Mouse (Mus musculus) thymus, adult 2 months (tissue): Measurements from ENCODE around the gene Abcc6.

Source experiments
- CTCF ChIP-seq: fragments of 200-500 bp; IDR thresholded peaks from 2 replicates; pipeline ENCODE4 v1.5.1; 2012; ENCODE audit warnings: mild to moderate bottlenecking, control low read depth, low read length, moderate library complexity, borderline replicate concordance; ENCODE audit not compliant: control insufficient read depth, poor library complexity, insufficient read depth; ENCODE audit errors: extremely low read depth
- POLR2A ChIP-seq: fragments of 200-500 bp; IDR thresholded peaks from 2 replicates; pipeline ENCODE4 v1.6.1; 2012; ENCODE audit warnings: mild to moderate bottlenecking, low read length, control low read depth, moderate library complexity; ENCODE audit not compliant: control insufficient read depth, poor library complexity, insufficient read depth; ENCODE audit errors: extremely low read depth

- TF ChIP-seq CTCF (no peak), POLR2A (no peak)
Observed at GRCm38 (mm10) chr7:46033870-46034337, 3.8 kb upstream of the Abcc6 start.
